Mouse (Mus musculus) CH12.LX (cell line): ENCODE data around the gene Zfp607b.

Source experiments
- BHLHE40 ChIP-seq: IDR thresholded peaks from 2 replicates; pipeline ENCODE4 v1.6.1; 2011; ENCODE audit warnings: mild to moderate bottlenecking, low read depth, low read length, improper control_type of control experiment
- CHD1 ChIP-seq: IDR thresholded peaks from 2 replicates; pipeline ENCODE4 v1.6.1; 2012; ENCODE audit warnings: low read depth, low read length, improper control_type of control experiment, inconsistent platforms
- CTCF ChIP-seq, 2 experiments: IDR thresholded peaks in 1 of 2; conservative IDR thresholded peaks in 1 of 2; 2 replicates each; pipeline ENCODE4 v1.5.1; 2011 to 2012; ENCODE audit warnings: low read depth in 2 of 2, low read length in 2 of 2, improper control_type of control experiment in 1 of 2, inconsistent platforms in 1 of 2, mild to moderate bottlenecking in 1 of 2, moderate library complexity in 1 of 2
- E2F4 ChIP-seq: IDR thresholded peaks from 2 replicates; pipeline ENCODE4 v1.6.1; 2011; ENCODE audit warnings: low read depth, low read length, improper control_type of control experiment; ENCODE audit not compliant: insufficient replicate concordance
- EP300 ChIP-seq: IDR thresholded peaks from 2 replicates; pipeline ENCODE4 v1.6.1; 2011; ENCODE audit warnings: low read length, improper control_type of control experiment
- JUN ChIP-seq: IDR thresholded peaks from 2 replicates; pipeline ENCODE4 v1.6.1; 2011; ENCODE audit warnings: low read depth, mild to moderate bottlenecking, low read length, improper control_type of control experiment, moderate library complexity; ENCODE audit not compliant: insufficient read depth
- POLR2A ChIP-seq: IDR thresholded peaks from 2 replicates; pipeline ENCODE4 v1.6.1; 2011; ENCODE audit warnings: low read depth, mild to moderate bottlenecking, improper control_type of control experiment, low read length
- POLR2AphosphoS2 ChIP-seq: IDR thresholded peaks from 2 replicates; pipeline ENCODE4 v1.6.1; 2011; ENCODE audit warnings: low read depth, low read length, improper control_type of control experiment
- TCF12 ChIP-seq: IDR thresholded peaks from 2 replicates; pipeline ENCODE4 v1.6.1; 2014; ENCODE audit warnings: low read depth, mild to moderate bottlenecking, inconsistent platforms, low read length, improper control_type of control experiment

- TF ChIP-seq POLR2A (no peak), CHD1 (no peak), JUN (0 out of 2 replicates have a peak, but pooled peaks have one; percentile 1), CTCF (conservative IDR thresholded peaks at IDR 0.05 in 1 of 2, IDR thresholded peaks at IDR 0.05 in 1 of 2; ENCODE audit: low read depth in 2 of 2, low read length in 2 of 2) (no peak), TCF12 (no peak), EP300 (no peak), BHLHE40 (no peak), POLR2AphosphoS2 (no peak), E2F4 (no peak)
Measured at GRCm38 (mm10) chr7:27675222-27675612, 13.9 kb upstream of the Zfp607b start.
